Mouse (Mus musculus): ENCODE data around the gene Cyfip2. TPM values are rescaled to one million over a fixed set of nuclear protein-coding genes. Genes with fewer than 3 reads are reported as not detected.
A peak's percentile ranks its signal among the peaks of the same experiment; 100 is the strongest.

The Cyfip2 gene
- polyA plus RNA-seq, 1 experiment from 2014 or later = 92.0 TPM

GRCm38 (mm10) chr11:46288091-46288490 is 24.6 kb downstream of the Cyfip2 start:
- H3K9me3 ChIP-seq (ENCODE audit: control insufficient read depth, low read length) = no peaks in the 10 kb centered on the region
- peaks cover 28% of the 10 kb centered on the region for H3K36me3 ChIP-seq (ENCODE audit: control insufficient read depth, insufficient read depth, low read length)
- no peak overlapping the region for H3K9ac ChIP-seq (ENCODE audit: low read depth, low read length)
- WGBS = 78% methylated on average over 5 of the region's 5 CpGs
- no peak overlapping the region for H3K4me3 ChIP-seq (ENCODE audit: low read length)
- no peak for ATAC-seq
- no peak overlapping the region for H3K27ac ChIP-seq (ENCODE audit: low read depth, low read length)
- no peak overlapping the region for H3K4me2 ChIP-seq (ENCODE audit: low read length)
- H3K4me1 ChIP-seq (ENCODE audit: control insufficient read depth, insufficient read depth, low read depth, low read length) = peaks cover 3% of the 10 kb centered on the region; the same call in 1 of the 2 replicates
- H3K27me3 ChIP-seq (replicated peaks; ENCODE audit: control insufficient read depth, insufficient read depth, low read length) = no peaks in the 10 kb centered on the region

DNA sequence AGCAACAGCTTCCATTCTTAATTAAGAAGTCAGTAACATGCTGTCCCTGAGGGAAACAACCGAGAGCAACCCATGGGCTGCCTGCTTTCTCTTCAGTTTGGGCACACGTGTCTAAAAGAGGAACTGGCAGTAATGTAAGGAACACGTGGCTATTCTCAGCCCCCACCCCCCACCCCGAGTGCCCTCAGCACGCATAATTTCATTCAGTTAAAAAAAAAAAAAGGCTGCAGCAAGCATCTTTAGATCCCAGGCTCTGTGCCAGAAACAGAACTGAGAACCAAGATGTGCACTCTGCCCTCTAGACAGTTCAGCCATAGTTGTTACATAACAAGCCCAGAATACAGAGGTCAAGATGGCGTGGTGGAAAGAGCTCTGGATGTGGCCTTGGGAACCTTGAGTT is 25.9 kb downstream of the Cyfip2 start:
- 25% methylated on average over 6 of the region's 6 CpGs for WGBS
- H3K27me3 ChIP-seq (replicated peaks; ENCODE audit: control insufficient read depth, insufficient read depth, low read length) = no peaks in the 10 kb centered on the region
- no peak for ATAC-seq
- H3K9ac ChIP-seq (ENCODE audit: low read depth, low read length) = no peak overlapping the region
- no peak overlapping the region for H3K4me2 ChIP-seq (ENCODE audit: low read length)
- H3K4me1 ChIP-seq (ENCODE audit: control insufficient read depth, insufficient read depth, low read depth, low read length) = peaks cover 3% of the 10 kb centered on the region; the same call in 1 of the 2 replicates
- peaks cover 40% of the 10 kb centered on the region for H3K36me3 ChIP-seq (ENCODE audit: control insufficient read depth, insufficient read depth, low read length)
- H3K4me3 ChIP-seq (ENCODE audit: low read length) = no peak overlapping the region
- H3K9me3 ChIP-seq (ENCODE audit: control insufficient read depth, low read length) = no peaks in the 10 kb centered on the region
- no peak overlapping the region for H3K27ac ChIP-seq (ENCODE audit: low read depth, low read length)

- no peak overlapping the region for H3K27ac ChIP-seq (ENCODE audit: low read depth, low read length)
- H3K4me2 ChIP-seq (ENCODE audit: low read length) = no peak overlapping the region
- 95% methylated on average over 6 of the region's 6 CpGs for WGBS
- H3K27me3 ChIP-seq (replicated peaks; ENCODE audit: control insufficient read depth, insufficient read depth, low read length) = no peaks in the 10 kb centered on the region
- H3K4me3 ChIP-seq (ENCODE audit: low read length) = no peak overlapping the region
- H3K4me1 ChIP-seq (ENCODE audit: control insufficient read depth, insufficient read depth, low read depth, low read length) = no peaks in the 10 kb centered on the region
- H3K36me3 ChIP-seq (ENCODE audit: control insufficient read depth, insufficient read depth, low read length) = peaks cover 43% of the 10 kb centered on the region
- no peaks in the 10 kb centered on the region for H3K9me3 ChIP-seq (ENCODE audit: control insufficient read depth, low read length)
- ATAC-seq = no peak
- H3K9ac ChIP-seq (ENCODE audit: low read depth, low read length) = no peak overlapping the region
Measured at GRCm38 (mm10) chr11:46283800-46284199, 28.9 kb downstream of the Cyfip2 start.

GRCm38 (mm10) chr11:46282612-46283011 is 30.0 kb downstream of the Cyfip2 start:
- Histone ChIP-seq H3K4me3 (ENCODE audit: low read length) (no peak overlapping the region), H3K9me3 (ENCODE audit: control insufficient read depth, low read length) (no peaks in the 10 kb centered on the region), H3K27me3 (replicated peaks; ENCODE audit: control insufficient read depth, insufficient read depth, low read length) (no peaks in the 10 kb centered on the region), H3K4me1 (ENCODE audit: control insufficient read depth, insufficient read depth, low read depth, low read length) (no peaks in the 10 kb centered on the region), H3K9ac (ENCODE audit: low read depth, low read length) (no peak overlapping the region), H3K36me3 (ENCODE audit: control insufficient read depth, insufficient read depth, low read length) (peaks cover 46% of the 10 kb centered on the region), H3K4me2 (ENCODE audit: low read length) (no peak overlapping the region), H3K27ac (ENCODE audit: low read depth, low read length) (no peak overlapping the region)
- WGBS = 97% methylated on average over 5 of the region's 5 CpGs
- ATAC-seq = no peak

DNA sequence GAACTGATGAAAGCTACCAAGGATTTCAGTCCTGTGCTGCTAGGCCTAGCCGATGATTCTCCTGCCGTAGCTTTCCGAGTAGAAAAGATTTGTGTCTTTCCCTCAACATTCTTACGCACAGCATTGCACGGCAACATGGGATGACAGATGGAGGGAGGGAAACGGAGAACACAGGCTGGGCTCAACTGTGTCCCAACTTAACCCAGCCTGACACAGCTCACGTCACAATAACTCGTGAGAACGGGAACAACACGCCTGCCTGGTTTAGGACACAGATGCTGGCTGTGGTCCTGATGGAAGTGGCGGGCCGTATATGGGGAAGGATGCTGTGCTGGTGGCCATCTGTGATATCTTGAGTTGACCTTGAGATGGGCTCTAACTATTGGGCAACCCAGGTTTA is 34.0 kb downstream of the Cyfip2 start:
- Histone ChIP-seq H3K4me1 (ENCODE audit: control insufficient read depth, insufficient read depth, low read depth, low read length) (no peaks in the 10 kb centered on the region), H3K9me3 (ENCODE audit: control insufficient read depth, low read length) (no peaks in the 10 kb centered on the region), H3K4me3 (ENCODE audit: low read length) (no peak overlapping the region), H3K9ac (ENCODE audit: low read depth, low read length) (no peak overlapping the region), H3K4me2 (ENCODE audit: low read length) (no peak overlapping the region), H3K36me3 (ENCODE audit: control insufficient read depth, insufficient read depth, low read length) (peaks cover 59% of the 10 kb centered on the region), H3K27me3 (replicated peaks; ENCODE audit: control insufficient read depth, insufficient read depth, low read length) (no peaks in the 10 kb centered on the region), H3K27ac (ENCODE audit: low read depth, low read length) (no peak overlapping the region)
- no peak for ATAC-seq
- 81% methylated on average over 12 of the region's 12 CpGs for WGBS

GRCm38 (mm10) chr11:46278140-46278539 is 34.5 kb downstream of the Cyfip2 start:
- Histone ChIP-seq H3K9ac (ENCODE audit: low read depth, low read length) (no peak overlapping the region), H3K4me3 (ENCODE audit: low read length) (no peak overlapping the region), H3K9me3 (ENCODE audit: control insufficient read depth, low read length) (no peaks in the 10 kb centered on the region), H3K27me3 (replicated peaks; ENCODE audit: control insufficient read depth, insufficient read depth, low read length) (no peaks in the 10 kb centered on the region), H3K27ac (ENCODE audit: low read depth, low read length) (no peak overlapping the region), H3K4me2 (ENCODE audit: low read length) (no peak overlapping the region), H3K36me3 (ENCODE audit: control insufficient read depth, insufficient read depth, low read length) (peaks cover 58% of the 10 kb centered on the region), H3K4me1 (ENCODE audit: control insufficient read depth, insufficient read depth, low read depth, low read length) (no peaks in the 10 kb centered on the region)
- no peak for ATAC-seq
- WGBS = 51% methylated on average over 5 of the region's 5 CpGs

DNA sequence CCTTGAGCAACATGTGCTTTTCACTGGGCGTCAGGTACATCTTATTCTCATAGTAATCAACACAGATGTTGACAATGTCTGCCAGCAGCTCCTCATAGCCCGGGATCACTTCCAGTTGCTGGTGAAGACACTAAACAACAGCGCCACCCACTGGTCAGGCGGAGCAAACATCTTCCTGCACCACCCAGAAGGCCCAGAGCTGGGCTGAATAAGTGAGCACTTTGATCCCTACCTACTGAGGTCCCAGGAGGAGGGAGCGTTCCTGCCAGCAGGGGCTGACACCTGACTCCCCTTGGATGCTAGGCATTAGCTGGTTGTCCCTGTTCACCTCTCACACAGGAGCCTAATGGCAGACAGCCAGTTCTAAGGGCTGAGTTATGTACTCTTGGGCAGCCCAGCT is 35.9 kb downstream of the Cyfip2 start:
- Histone ChIP-seq H3K9ac (ENCODE audit: low read depth, low read length) (no peak overlapping the region), H3K27ac (ENCODE audit: low read depth, low read length) (no peak overlapping the region), H3K4me1 (ENCODE audit: control insufficient read depth, insufficient read depth, low read depth, low read length) (no peaks in the 10 kb centered on the region), H3K4me3 (ENCODE audit: low read length) (no peak overlapping the region), H3K36me3 (ENCODE audit: control insufficient read depth, insufficient read depth, low read length) (peaks cover 56% of the 10 kb centered on the region), H3K27me3 (replicated peaks; ENCODE audit: control insufficient read depth, insufficient read depth, low read length) (no peaks in the 10 kb centered on the region), H3K4me2 (ENCODE audit: low read length) (no peak overlapping the region), H3K9me3 (ENCODE audit: control insufficient read depth, low read length) (no peaks in the 10 kb centered on the region)
- no peak for ATAC-seq
- WGBS = 57% methylated on average over 5 of the region's 5 CpGs

GRCm38 (mm10) chr11:46276168-46276567 is 36.5 kb downstream of the Cyfip2 start:
- Histone ChIP-seq H3K27me3 (replicated peaks; ENCODE audit: control insufficient read depth, insufficient read depth, low read length) (no peaks in the 10 kb centered on the region), H3K4me3 (ENCODE audit: low read length) (no peak overlapping the region), H3K9me3 (ENCODE audit: control insufficient read depth, low read length) (no peaks in the 10 kb centered on the region), H3K4me1 (ENCODE audit: control insufficient read depth, insufficient read depth, low read depth, low read length) (no peaks in the 10 kb centered on the region), H3K4me2 (ENCODE audit: low read length) (no peak overlapping the region), H3K9ac (ENCODE audit: low read depth, low read length) (no peak overlapping the region), H3K27ac (ENCODE audit: low read depth, low read length) (no peak overlapping the region), H3K36me3 (ENCODE audit: control insufficient read depth, insufficient read depth, low read length) (peaks cover 58% of the 10 kb centered on the region)
- 94% methylated on average over 8 of the region's 8 CpGs for WGBS
- ATAC-seq = no peak

GRCm38 (mm10) chr11:46275302-46275701 is 37.4 kb downstream of the Cyfip2 start:
- ATAC-seq = peak; percentile 81
- Histone ChIP-seq H3K4me1 (ENCODE audit: control insufficient read depth, insufficient read depth, low read depth, low read length) (no peaks in the 10 kb centered on the region), H3K4me3 (ENCODE audit: low read length) (no peak overlapping the region), H3K9ac (ENCODE audit: low read depth, low read length) (no peak overlapping the region), H3K27ac (ENCODE audit: low read depth, low read length) (no peak overlapping the region), H3K9me3 (ENCODE audit: control insufficient read depth, low read length) (no peaks in the 10 kb centered on the region), H3K4me2 (ENCODE audit: low read length) (no peak overlapping the region), H3K36me3 (ENCODE audit: control insufficient read depth, insufficient read depth, low read length) (peaks cover 58% of the 10 kb centered on the region), H3K27me3 (replicated peaks; ENCODE audit: control insufficient read depth, insufficient read depth, low read length) (no peaks in the 10 kb centered on the region)
- 9% methylated on average over 5 of the region's 6 CpGs for WGBS

DNA sequence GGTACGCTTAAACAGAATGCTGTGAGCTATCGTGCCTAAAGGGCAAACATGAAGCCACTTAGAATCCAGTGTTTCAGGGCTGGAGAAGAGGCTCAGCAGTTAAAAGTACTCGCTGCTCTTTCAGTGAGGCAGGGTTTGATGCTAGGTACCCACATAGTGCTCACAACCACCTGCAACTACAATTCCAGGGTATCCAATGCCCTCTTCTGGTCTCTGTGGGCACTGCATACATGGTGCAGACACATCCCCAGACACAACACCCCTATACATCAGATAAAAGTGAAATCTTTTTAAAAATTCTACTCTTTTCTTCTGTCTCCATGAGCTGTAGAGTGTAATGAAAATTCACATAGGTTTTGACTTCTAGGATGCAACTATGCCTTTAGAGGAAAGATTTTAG is 38.7 kb downstream of the Cyfip2 start:
- Histone ChIP-seq H3K27ac (ENCODE audit: low read depth, low read length) (no peak overlapping the region), H3K9me3 (ENCODE audit: control insufficient read depth, low read length) (no peaks in the 10 kb centered on the region), H3K36me3 (ENCODE audit: control insufficient read depth, insufficient read depth, low read length) (peaks cover 47% of the 10 kb centered on the region), H3K4me1 (ENCODE audit: control insufficient read depth, insufficient read depth, low read depth, low read length) (no peaks in the 10 kb centered on the region), H3K9ac (ENCODE audit: low read depth, low read length) (no peak overlapping the region), H3K4me2 (ENCODE audit: low read length) (no peak overlapping the region), H3K27me3 (replicated peaks; ENCODE audit: control insufficient read depth, insufficient read depth, low read length) (no peaks in the 10 kb centered on the region), H3K4me3 (ENCODE audit: low read length) (no peak overlapping the region)
- ATAC-seq = no peak
- WGBS = 98% methylated on average over 3 of the region's 3 CpGs

Data from hindbrain, embryonic 16.5 days (tissue).